Mouse (Mus musculus): Measurements from ENCODE around the gene Polr1d. TPM values are rescaled to one million over a fixed set of nuclear protein-coding genes. Genes with fewer than 3 reads are reported as not detected.

Polr1d gene
- total and polyA plus RNA-seq, 3 experiments, result 24.2 to 74.8 (median 66.6) TPM

DNA sequence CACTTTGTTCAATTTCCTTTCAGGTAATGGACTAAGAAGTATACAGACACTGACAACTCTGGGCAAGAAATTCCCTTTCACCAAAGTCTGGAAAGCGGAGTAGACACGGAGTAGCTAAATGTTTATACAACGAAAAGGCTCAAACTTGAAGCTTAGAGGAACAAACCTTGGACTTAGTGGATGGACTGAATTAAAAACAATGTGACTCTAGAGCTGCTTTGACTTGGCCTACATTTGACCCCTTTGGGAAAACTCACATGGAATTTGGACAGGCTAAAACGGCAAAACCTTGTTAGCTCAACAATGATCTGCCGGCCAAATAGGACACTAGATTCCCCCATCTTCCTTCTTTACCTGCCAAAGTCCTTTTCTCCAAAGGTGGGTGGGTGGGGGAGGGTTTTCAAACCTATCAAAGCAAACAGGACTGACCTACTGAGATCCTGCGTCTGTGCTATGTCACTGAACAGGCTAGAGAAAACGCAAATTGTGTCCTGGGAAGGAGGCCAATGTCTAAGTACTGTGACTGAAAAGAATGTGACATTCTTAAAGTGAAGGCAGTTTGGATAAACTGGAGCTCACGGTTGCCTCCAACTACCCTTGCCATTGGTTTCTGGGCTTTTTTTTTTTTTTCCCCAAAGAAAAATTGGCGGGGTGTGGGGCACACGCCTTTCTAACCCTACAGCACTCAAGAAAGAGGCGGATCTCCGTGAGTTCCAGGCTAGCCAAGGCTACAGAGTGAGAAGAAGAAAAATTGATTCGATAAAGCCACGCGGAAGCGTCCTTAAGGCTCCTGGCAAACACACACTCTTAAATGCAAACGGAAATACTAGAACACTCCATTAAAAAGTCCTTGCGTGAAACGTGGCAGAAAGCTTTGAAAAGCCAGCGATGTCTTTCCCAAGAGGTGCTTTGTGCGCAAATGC lies 1.5 kb upstream of the Polr1d start:
- H3K4me1 ChIP-seq (ENCODE audit: control insufficient read depth, insufficient read depth, low read length), result peaks cover 16% of the 10 kb centered on the region

DNA sequence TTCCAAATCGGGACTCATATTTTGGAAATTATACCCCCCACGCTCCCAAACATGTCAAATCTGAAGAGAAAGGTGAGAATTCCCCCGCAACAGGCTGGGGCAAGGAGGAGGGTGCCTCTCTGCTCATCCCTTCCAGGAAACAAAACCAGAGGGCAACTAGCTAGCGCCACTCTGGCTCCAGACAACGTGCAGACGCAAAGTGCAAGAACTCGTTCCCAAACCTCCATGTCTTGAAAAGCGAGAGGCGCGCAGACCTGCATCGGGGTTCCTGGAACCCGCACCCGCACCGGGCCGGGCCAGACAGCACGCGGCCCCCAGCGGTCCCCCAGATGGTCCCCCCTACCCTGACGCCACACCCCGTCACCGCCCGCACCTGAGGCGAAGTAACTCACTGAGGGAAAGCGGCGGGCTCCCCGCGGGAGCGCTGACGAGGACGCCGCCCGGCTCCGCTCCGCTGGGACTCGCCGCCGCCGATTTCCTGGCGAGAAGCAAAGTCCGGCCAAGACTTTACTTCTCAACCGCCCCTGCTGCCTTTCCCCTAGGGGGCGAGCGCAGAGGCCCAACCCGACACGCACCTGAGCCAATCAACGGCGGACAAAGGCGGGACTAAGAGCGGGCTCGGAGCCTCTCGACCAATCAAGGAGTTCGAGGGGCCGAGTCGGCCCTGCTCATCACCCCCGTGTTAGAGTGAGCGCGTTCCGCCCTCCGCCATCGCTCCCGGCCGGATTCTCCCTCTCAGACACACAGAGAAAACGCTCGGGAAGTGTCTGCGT lies 638 bp upstream of the Polr1d start, which contains the start of gene Lnx2:
Lnx2 (minus strand) TSS at position 561 of the 773 bp plus-strand sequence.
- WGBS, result under 1% methylated on average over 65 of the region's 65 CpGs
- TF ChIP-seq EP300 (IDR thresholded peaks at IDR 0.05; ENCODE audit: insufficient read depth, low read depth, low read length) (no peak), POLR2A (IDR thresholded peaks at IDR 0.05; ENCODE audit: insufficient read depth, low read depth, low read length) (peak; percentile 74), CTCF (IDR thresholded peaks at IDR 0.05) (peak; percentile 62)
- H3K4me3 ChIP-seq, result peak within 1 kb of the TSS; percentile 84
- DNase-seq, result peak; percentile 99
- H3K27ac ChIP-seq, result peak within 1 kb of the TSS; percentile 98
- H3K27me3 ChIP-seq (ENCODE audit: control insufficient read depth, insufficient read depth, low read length), result no peaks in the 10 kb centered on the region
- peak within 1 kb of the TSS; percentile 90 for H3K9ac ChIP-seq (ENCODE audit: low read depth, low read length)
- intact Hi-C loops (cut with DNase I), result loop anchor here (5.0 to 10.0 kb wide), 2 partner anchors 114 to 241 kb away; partner anchors contain the start of genes Mtif3 and Rpl21
- peaks cover 2% of the 10 kb centered on the region for H3K79me2 ChIP-seq (replicated peaks; ENCODE audit: control insufficient read depth, insufficient read depth, low read length)
- H3K4me1 ChIP-seq (ENCODE audit: control insufficient read depth, insufficient read depth, low read length), result peaks cover 12% of the 10 kb centered on the region
- peaks cover 19% of the 10 kb centered on the region for H3K36me3 ChIP-seq (ENCODE audit: control insufficient read depth, insufficient read depth, low read length)

More for the DNA sequence above, 1.5 kb upstream of the Polr1d start:
- WGBS, result 6% methylated on average over 21 of the region's 21 CpGs
- DNase-seq, result peak in 1 of 2 experiments; percentile 54
- peak overlapping the region; percentile 98 for H3K27ac ChIP-seq
- peaks cover 2% of the 10 kb centered on the region for H3K79me2 ChIP-seq (replicated peaks; ENCODE audit: control insufficient read depth, insufficient read depth, low read length)
- H3K36me3 ChIP-seq (ENCODE audit: control insufficient read depth, insufficient read depth, low read length), result peaks cover 20% of the 10 kb centered on the region
- peak overlapping the region; percentile 90 for H3K9ac ChIP-seq (ENCODE audit: low read depth, low read length)
- H3K4me3 ChIP-seq, result peak overlapping the region; percentile 84
- TF ChIP-seq EP300 (IDR thresholded peaks at IDR 0.05; ENCODE audit: insufficient read depth, low read depth, low read length) (no peak), POLR2A (IDR thresholded peaks at IDR 0.05; ENCODE audit: insufficient read depth, low read depth, low read length) (no peak), CTCF (IDR thresholded peaks at IDR 0.05) (no peak)
- H3K27me3 ChIP-seq (ENCODE audit: control insufficient read depth, insufficient read depth, low read length), result no peaks in the 10 kb centered on the region
- intact Hi-C loops (cut with DNase I), result loop anchor here (1.0 to 10.0 kb wide), 3 partner anchors 39 to 241 kb away; partner anchors contain the start of genes Mtif3 and Rpl21

DNA sequence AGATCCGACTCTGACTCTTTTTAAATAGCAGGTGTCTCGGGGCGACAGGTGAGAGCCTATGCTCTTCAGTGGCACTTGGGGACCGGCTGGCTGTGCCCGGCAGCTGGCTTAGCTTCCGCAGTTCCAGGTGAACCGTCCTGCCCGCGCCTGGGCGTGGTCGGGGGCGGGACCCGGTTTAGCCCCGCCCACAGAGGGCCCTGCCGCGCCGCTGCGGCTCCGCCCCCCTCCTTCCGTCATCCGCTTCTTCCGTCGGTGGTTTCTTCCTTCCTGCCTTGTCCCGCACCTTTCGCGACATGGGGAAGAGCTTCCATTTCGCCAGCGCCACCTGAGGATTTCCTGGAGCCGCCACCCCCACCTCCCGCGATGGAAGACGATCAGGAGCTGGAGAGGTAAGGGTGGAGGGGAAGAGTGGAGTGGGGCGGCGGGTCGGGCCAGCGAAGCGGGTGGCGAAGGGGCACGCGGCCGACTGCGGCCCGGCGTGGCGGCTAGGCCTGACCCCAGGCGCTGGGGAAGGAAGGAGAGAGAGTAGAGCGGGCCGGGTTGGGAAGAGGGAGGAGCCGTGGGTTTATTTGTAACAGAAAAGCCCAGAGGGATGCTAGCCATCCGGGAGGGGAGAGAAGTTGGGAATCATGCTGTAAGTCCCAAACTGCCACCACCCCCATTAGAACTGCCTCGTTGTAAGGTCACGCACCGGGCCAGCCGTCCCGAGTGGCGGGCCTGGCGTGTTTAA lies 620 bp downstream of the Polr1d start:
- DNase-seq, result peak; percentile 95 to 96
- Histone ChIP-seq H3K36me3 (ENCODE audit: control insufficient read depth, insufficient read depth, low read length) (peaks cover 14% of the 10 kb centered on the region), H3K9ac (ENCODE audit: low read depth, low read length) (peak overlapping the region; percentile 89), H3K4me1 (ENCODE audit: control insufficient read depth, insufficient read depth, low read length) (peaks cover 12% of the 10 kb centered on the region), H3K79me2 (replicated peaks; ENCODE audit: control insufficient read depth, insufficient read depth, low read length) (peaks cover 2% of the 10 kb centered on the region; the same call in 1 of the 2 replicates), H3K27me3 (ENCODE audit: control insufficient read depth, insufficient read depth, low read length) (no peaks in the 10 kb centered on the region), H3K4me3 (peak overlapping the region; percentile 84), H3K27ac (peak overlapping the region; percentile 98)
- intact Hi-C loops (cut with DNase I), result loop anchor here (5.0 to 10.0 kb wide), 2 partner anchors 115 to 243 kb away; partner anchors contain the start of genes Mtif3 and Rpl21
- under 1% methylated on average over 57 of the region's 57 CpGs for WGBS
- TF ChIP-seq EP300 (IDR thresholded peaks at IDR 0.05; ENCODE audit: insufficient read depth, low read depth, low read length), result no peak
- TF ChIP-seq CTCF (IDR thresholded peaks at IDR 0.05), result no peak
- peak; percentile 55 for TF ChIP-seq POLR2A (IDR thresholded peaks at IDR 0.05; ENCODE audit: insufficient read depth, low read depth, low read length)

DNA sequence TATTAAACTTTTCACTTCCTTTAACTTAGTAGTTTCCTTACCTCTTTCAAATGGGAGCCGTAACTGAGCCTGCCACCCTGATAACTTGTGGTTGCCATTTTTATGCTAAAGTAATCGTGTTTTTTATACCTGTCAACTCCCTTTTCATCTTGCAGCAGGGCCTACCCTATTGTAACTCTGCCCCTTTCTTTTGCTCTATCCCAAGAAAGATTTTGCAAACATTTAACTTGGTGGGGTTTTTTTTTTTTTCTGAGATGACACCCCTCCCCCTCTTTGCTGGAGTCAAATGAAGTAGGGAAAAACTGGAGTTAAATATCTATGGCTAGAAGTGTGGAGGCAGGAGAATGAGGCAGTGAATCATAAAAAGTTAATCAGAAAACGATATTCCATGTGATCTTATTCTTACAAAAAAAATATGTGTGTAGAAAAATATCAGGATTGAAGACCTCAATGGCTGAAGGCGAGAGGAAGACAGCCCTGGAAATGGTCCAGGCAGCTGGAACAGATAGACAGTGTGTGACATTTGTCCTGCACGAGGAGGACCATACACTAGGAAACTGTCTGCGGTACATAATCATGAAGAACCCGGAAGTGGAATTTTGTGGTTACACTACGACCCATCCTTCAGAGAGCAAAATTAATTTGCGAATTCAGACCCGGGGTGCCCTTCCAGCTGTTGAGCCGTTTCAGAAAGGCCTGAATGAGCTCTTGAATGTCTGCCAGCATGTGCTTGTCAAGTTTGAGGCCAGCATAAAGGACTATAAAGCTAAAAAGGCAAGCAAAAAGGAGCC lies 1.5 kb downstream of the Polr1d start:
- TF ChIP-seq CTCF (IDR thresholded peaks at IDR 0.05), result no peak
- no peak for TF ChIP-seq EP300 (IDR thresholded peaks at IDR 0.05; ENCODE audit: insufficient read depth, low read depth, low read length)
- TF ChIP-seq POLR2A (IDR thresholded peaks at IDR 0.05; ENCODE audit: insufficient read depth, low read depth, low read length), result no peak
- intact Hi-C loops (cut with DNase I), result loop anchor here (5.0 to 10.0 kb wide), 2 partner anchors 116 to 244 kb away; partner anchors contain the start of genes Mtif3 and Rpl21
- peak overlapping the region; percentile 98 for H3K27ac ChIP-seq
- peaks cover 11% of the 10 kb centered on the region for H3K4me1 ChIP-seq (ENCODE audit: control insufficient read depth, insufficient read depth, low read length)
- peak overlapping the region; percentile 84 for H3K4me3 ChIP-seq
- peak overlapping the region; percentile 87 for H3K9ac ChIP-seq (ENCODE audit: low read depth, low read length)
- peaks cover 12% of the 10 kb centered on the region for H3K36me3 ChIP-seq (ENCODE audit: control insufficient read depth, insufficient read depth, low read length)
- H3K79me2 ChIP-seq (replicated peaks; ENCODE audit: control insufficient read depth, insufficient read depth, low read length), result no peaks in the 10 kb centered on the region
- 17% methylated on average over 11 of the region's 11 CpGs for WGBS
- DNase-seq, result no peak
- no peaks in the 10 kb centered on the region for H3K27me3 ChIP-seq (ENCODE audit: control insufficient read depth, insufficient read depth, low read length)
